Mouse (Mus musculus) kidney, postnatal 0 days (tissue): ENCODE measurements around the gene Irf6. TPM values are rescaled to one million over a fixed set of nuclear protein-coding genes. Genes with fewer than 3 reads are reported as not detected.

ENCODE experiments used
- ATAC-seq: fragments of 200-750 bp; cut with Nextera tagmentation; replicated peaks from 2 replicates; pipeline ENCODE4 v1.8.0; 2017; ENCODE audit warnings: low read depth, moderate number of reproducible peaks, moderate TSS enrichment, moderate library complexity; ENCODE audit not compliant: low FRiP score
- DNase-seq: peaks from one replicate; pipeline ENCODE4 v3.0.0-alpha.2; 2016; ENCODE audit warnings: low spot score
- H3K27ac ChIP-seq: fragments of 300-500 bp; sonication (generic); 2 replicates; pipeline ENCODE4 v1.5.1; 2014; ENCODE audit warnings: mild to moderate bottlenecking
- H3K27me3 ChIP-seq: fragments of 300-500 bp; sonication (generic); 2 replicates; pipeline ENCODE4 v1.6.1; 2014; ENCODE audit warnings: low read length, mixed read lengths; ENCODE audit not compliant: insufficient read depth
- H3K36me3 ChIP-seq: fragments of 300-500 bp; sonication (generic); 2 replicates; pipeline ENCODE4 v1.6.1; 2014; ENCODE audit warnings: low read length, mixed read lengths; ENCODE audit not compliant: insufficient read depth
- H3K4me1 ChIP-seq: fragments of 300-500 bp; sonication (generic); replicated peaks from 2 replicates; pipeline ENCODE4 v1.6.1; 2014; ENCODE audit warnings: antibody characterized with exemption, low read length, mixed read lengths; ENCODE audit not compliant: insufficient read depth
- H3K4me2 ChIP-seq: fragments of 300-500 bp; sonication (generic); 2 replicates; pipeline ENCODE4 v1.6.1; 2014; ENCODE audit warnings: mild to moderate bottlenecking, low read length, moderate library complexity, mixed read lengths
- H3K4me3 ChIP-seq: fragments of 300-500 bp; sonication (generic); replicated peaks from 2 replicates; pipeline ENCODE4 v1.5.1; 2014; ENCODE audit warnings: low read depth, low read length
- H3K9ac ChIP-seq: fragments of 300-500 bp; sonication (generic); 2 replicates; pipeline ENCODE4 v1.6.1; 2014; ENCODE audit warnings: low read depth, low read length
- H3K9me3 ChIP-seq: fragments of 300-500 bp; sonication (generic); replicated peaks from 2 replicates; pipeline ENCODE4 v1.6.1; 2016; ENCODE audit warnings: low read length, inconsistent platforms, mixed read lengths
- CTCF ChIP-seq: IDR thresholded peaks from 2 replicates; pipeline ENCODE4 v1.5.1; 2016; ENCODE audit warnings: antibody characterized with exemption, low read depth, mild to moderate bottlenecking, moderate library complexity
- WGBS: fragments of 180-500 bp; shearing (Covaris S2); extraction: QIAGEN DNeasy Blood & Tissue Kit; methylation state at CpG from one replicate; pipeline ENCODE4 v1.1.7; 2014; 5-methylcytosine and 5-hydroxymethylcytosine counted together
- polyA plus RNA-seq: library from polyadenylated mRNA; unstranded; fragments of >200 nt; fragmentation: Nextera tagmentation; extraction: Ambion mirVana; gene quantifications from 2 replicates; pipeline ENCODE4 v1.2.1, GENCODE M21; 2015

Irf6 gene
- polyA plus RNA-seq = 17.2 and 17.3 TPM in 2 replicates

DNA sequence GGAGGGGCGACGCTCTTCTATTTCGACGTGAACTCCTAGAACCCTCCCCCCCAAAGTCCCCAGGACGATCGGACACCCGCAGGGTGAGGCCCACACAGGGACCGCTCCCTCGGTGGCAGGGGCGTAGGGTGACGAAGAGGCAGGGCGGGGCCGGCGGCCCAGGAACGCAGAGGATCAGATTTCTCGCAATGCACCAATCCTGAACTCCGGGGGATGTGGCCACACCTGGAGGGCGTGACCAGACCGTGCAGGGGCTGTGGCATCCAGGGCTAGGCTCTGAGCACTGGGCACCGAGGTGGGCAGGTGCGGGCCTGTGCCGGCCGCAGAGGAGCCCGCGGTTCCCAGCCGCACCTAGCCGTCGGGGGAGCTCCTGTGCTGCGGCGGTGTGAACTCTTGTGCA is at the start of gene Irf6:
Gene Irf6, plus strand, starts transcription at position 240 of the 400 bp plus-strand sequence.
- peak within 1 kb of the TSS; percentile 69 for H3K4me2 ChIP-seq
- H3K27me3 ChIP-seq = no peaks in the 10 kb centered on the region
- no peak for TF ChIP-seq CTCF
- peak; percentile 84 for DNase-seq
- peak; percentile 97 for ATAC-seq
- H3K27ac ChIP-seq = peak within 1 kb of the TSS; percentile 68
- under 1% methylated on average over 30 of the region's 30 CpGs for WGBS
- peak within 1 kb of the TSS; percentile 49 for H3K4me3 ChIP-seq
- peak within 1 kb of the TSS; percentile 55 for H3K9ac ChIP-seq
- H3K36me3 ChIP-seq = no peaks in the 10 kb centered on the region
- H3K4me1 ChIP-seq = peaks cover 3% of the 10 kb centered on the region; the same call in 1 of the 2 replicates
- no peaks in the 10 kb centered on the region for H3K9me3 ChIP-seq

DNA sequence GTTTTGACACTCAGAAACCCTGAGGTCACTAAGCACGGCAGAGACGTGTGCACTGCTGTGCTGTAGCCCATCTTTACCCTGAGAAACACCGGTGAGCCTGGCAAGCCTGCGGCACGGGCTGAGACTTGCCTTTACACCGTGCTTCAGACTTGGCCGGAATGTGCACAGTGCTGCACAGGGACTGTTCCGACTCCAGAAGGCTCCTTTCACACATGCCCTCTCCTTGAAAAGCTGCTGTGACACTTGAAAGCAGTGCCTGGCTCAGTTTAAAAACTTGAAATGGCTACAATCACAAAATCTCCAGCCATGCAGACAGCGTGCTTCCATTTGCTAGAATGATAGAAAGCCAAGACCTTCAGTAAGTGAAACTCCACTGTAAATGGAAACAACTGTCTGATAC is 40.8 kb upstream of the Irf6 start:
- WGBS = 96% methylated on average over 9 of the region's 9 CpGs

DNA sequence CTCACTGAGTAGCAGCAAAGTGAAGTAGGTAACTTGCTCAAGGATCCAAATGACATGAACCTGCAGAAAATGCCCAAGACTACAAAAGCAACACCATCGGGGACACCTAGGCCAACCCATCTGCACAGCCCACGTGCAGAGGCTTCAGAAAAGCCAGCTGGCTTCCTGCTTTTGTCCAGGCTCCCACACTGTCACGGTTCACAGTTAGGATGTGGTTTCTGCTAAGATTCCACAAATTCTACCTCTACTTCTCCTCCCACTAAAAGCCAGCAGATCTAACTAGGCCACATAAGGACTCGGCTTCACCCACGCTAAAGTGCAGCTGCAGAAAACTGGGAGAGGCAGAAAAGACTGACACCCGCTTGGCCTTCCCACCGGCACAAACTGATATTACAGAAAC is 30.1 kb upstream of the Irf6 start:
- 92% methylated on average over 7 of the region's 7 CpGs for WGBS
- Histone ChIP-seq H3K4me1 (no peaks in the 10 kb centered on the region), H3K36me3 (peaks cover 55% of the 10 kb centered on the region), H3K27ac (no peak overlapping the region), H3K4me2 (no peak overlapping the region), H3K4me3 (no peak overlapping the region), H3K9ac (no peak overlapping the region), H3K9me3 (no peaks in the 10 kb centered on the region), H3K27me3 (no peaks in the 10 kb centered on the region)
- no peak for TF ChIP-seq CTCF
- DNase-seq = no peak
- no peak for ATAC-seq

More for the DNA sequence above, 40.8 kb upstream of the Irf6 start:
- Histone ChIP-seq H3K4me3 (no peak overlapping the region), H3K4me2 (no peak overlapping the region), H3K27ac (no peak overlapping the region), H3K36me3 (peaks cover 74% of the 10 kb centered on the region), H3K9ac (no peak overlapping the region), H3K9me3 (no peaks in the 10 kb centered on the region), H3K4me1 (no peaks in the 10 kb centered on the region), H3K27me3 (no peaks in the 10 kb centered on the region)
- no peak for ATAC-seq
- DNase-seq = no peak
- no peak for TF ChIP-seq CTCF

DNA sequence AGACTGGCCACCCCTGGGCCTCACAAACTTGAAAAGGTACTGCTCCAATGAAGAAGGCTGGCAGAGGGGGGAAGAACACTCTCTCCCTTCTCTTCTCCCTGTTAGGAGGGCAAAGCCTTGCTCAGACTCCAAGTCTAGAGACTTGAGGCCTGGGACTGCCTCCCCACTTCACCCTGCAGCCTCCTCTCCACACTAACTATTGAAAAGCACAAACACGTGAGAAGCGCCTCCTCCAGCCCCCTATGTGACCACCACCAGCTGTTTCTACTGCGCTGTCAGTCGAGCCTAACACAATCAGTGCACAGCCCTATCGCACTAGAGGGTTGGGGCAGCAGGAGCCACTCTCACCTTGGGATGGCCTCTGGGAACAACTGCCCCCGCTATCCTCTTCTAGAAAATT is 29.6 kb upstream of the Irf6 start:
- WGBS = 88% methylated on average over 6 of the region's 6 CpGs
- no peak for TF ChIP-seq CTCF
- H3K9ac ChIP-seq = no peak overlapping the region
- H3K9me3 ChIP-seq = no peaks in the 10 kb centered on the region
- DNase-seq (no peak), ATAC-seq (no peak)
- H3K4me2 ChIP-seq = no peak overlapping the region
- no peaks in the 10 kb centered on the region for H3K27me3 ChIP-seq
- no peak overlapping the region for H3K4me3 ChIP-seq
- peaks cover 50% of the 10 kb centered on the region for H3K36me3 ChIP-seq
- H3K4me1 ChIP-seq = no peaks in the 10 kb centered on the region
- H3K27ac ChIP-seq = no peak overlapping the region

DNA sequence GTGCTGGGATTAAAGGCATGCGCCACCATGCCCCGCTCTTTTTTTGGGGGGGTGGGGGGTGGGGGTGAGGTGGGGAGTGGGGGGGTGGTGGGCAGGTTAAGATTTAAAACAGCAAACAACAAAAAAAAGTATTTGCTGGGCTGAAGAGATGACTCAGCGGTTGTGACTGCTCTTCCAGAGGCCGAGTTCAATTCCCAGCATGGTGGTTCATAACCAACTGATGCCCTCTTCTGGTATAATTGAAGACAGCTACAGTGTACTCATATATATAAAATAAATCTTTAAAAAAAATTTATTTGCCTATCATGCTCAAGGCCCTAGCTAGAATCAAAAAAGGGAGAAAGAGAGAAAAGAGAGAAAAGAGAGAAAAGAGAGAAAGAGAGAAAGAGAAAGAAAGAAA is 27.1 kb upstream of the Irf6 start:
- DNase-seq = peak; percentile 39
- H3K36me3 ChIP-seq = peaks cover 28% of the 10 kb centered on the region

DNA sequence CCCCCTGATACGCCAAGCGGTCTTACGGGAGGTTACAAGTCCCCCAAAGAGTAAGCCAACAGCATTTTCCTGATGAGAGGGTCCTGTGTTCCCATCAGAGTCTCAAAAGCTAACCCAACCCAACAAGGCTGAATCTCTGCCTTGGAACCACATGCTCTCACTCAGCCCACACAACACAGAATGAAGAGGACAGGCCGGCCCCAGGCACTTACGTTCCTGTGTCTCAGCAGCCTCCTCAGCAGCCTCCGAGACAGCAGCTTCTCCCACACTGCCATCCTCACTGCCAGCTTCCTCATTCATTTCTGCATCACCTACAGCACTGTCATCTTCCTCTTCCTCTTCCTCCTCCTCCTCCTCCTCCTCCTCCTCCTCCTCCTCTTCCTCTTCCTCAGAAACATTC is 24.9 kb upstream of the Irf6 start:
- no peak for DNase-seq
- WGBS = 92% methylated on average over 6 of the region's 6 CpGs
- no peaks in the 10 kb centered on the region for H3K4me1 ChIP-seq
- H3K4me2 ChIP-seq = no peak overlapping the region
- H3K27me3 ChIP-seq = no peaks in the 10 kb centered on the region
- ATAC-seq = no peak
- no peak overlapping the region for H3K27ac ChIP-seq
- H3K36me3 ChIP-seq = peaks cover 7% of the 10 kb centered on the region; the same call in 1 of the 2 replicates
- no peak overlapping the region for H3K9ac ChIP-seq
- H3K4me3 ChIP-seq = no peak overlapping the region
- no peak for TF ChIP-seq CTCF
- H3K9me3 ChIP-seq = no peaks in the 10 kb centered on the region

More for the DNA sequence above, 27.1 kb upstream of the Irf6 start:
- no peaks in the 10 kb centered on the region for H3K27me3 ChIP-seq
- H3K4me3 ChIP-seq = no peak overlapping the region
- no peaks in the 10 kb centered on the region for H3K9me3 ChIP-seq
- H3K4me1 ChIP-seq = no peaks in the 10 kb centered on the region
- ATAC-seq = no peak
- no peak overlapping the region for H3K27ac ChIP-seq
- H3K4me2 ChIP-seq = no peak overlapping the region
- peak; percentile 34; the same call in 1 of the 2 replicates for TF ChIP-seq CTCF
- no peak overlapping the region for H3K9ac ChIP-seq
- WGBS = 83% methylated on average over 4 of the region's 4 CpGs

DNA sequence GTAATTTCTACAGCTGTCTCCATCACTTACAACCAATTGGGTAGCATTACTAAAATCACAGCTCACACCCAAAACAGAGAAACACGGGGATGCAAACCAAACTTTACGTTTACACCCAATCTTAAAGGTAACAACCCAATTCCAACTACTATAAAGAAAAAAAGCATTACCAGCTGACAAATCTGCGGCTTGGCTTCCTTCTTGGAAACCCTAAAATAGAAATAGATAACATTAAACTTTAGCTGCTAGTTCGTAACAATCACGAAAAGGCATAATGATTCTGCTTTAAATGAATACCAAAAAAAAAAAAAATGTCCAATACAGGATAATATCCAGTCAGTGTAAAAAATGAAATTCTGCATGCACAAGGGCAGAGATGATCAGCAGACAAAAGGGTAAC is 23.6 kb upstream of the Irf6 start:
- no peaks in the 10 kb centered on the region for H3K9me3 ChIP-seq
- no peak overlapping the region for H3K27ac ChIP-seq
- DNase-seq = no peak
- no peaks in the 10 kb centered on the region for H3K36me3 ChIP-seq
- peak overlapping the region; percentile 80; the same call in 1 of the 2 replicates for H3K9ac ChIP-seq
- WGBS = 23% methylated on average over 5 of the region's 5 CpGs
- H3K4me1 ChIP-seq = no peaks in the 10 kb centered on the region
- no peak for ATAC-seq
- H3K27me3 ChIP-seq = no peaks in the 10 kb centered on the region
- no peak for TF ChIP-seq CTCF
- H3K4me3 ChIP-seq = peak overlapping the region; percentile 81
- H3K4me2 ChIP-seq = peak overlapping the region; percentile 80
